Mouse (Mus musculus): ENCODE results near the gene Nadk.

DNA sequence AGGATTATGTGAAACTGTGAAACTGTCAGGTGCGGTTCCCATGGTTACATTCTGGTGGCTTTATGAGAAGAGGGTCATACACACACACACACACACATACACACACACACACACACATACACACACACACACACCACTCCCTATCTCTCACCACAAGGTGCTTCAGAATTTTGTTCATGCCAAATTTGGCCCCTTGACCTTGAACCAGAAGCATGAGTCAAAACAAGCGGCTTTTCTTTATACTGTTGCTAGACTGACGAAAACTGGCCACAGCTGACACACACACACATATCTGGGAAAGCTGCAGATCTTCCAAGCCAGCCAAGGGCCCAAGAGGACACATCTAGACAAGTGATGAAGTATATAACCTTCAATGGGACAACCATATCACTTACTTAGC, 33.6 kb downstream of the Nadk start:
- no peak for TF ChIP-seq CTCF (IDR thresholded peaks at IDR 0.05; ENCODE audit: low read depth, low read length)
- TF ChIP-seq POLR2A (IDR thresholded peaks at IDR 0.05; ENCODE audit: insufficient read depth, low read length) = no peak
- no peak for TF ChIP-seq EP300 (IDR thresholded peaks at IDR 0.05; ENCODE audit: insufficient read depth, low read depth, low read length)
